Mouse (Mus musculus): ENCODE measurements at regions not wholly inside any gene's neighbourhood (a gene's known extent, or its start where the extent isn't known, plus 50 kb on each side); places are given as distances from the start of the nearest gene placed in this dataset.

GRCm38 (mm10) chr12:55926276-55926973 is 90.3 kb downstream of the Brms1l start:
- CTCF ChIA-PET = no interaction called here
